Mouse (Mus musculus): ENCODE data around the gene Fmo5. TPM values are rescaled to one million over a fixed set of nuclear protein-coding genes. Genes with fewer than 3 reads are reported as not detected.

Fmo5 gene
- total and polyA plus RNA-seq, 3 experiments = 0.39 to 0.55 (median 0.40) TPM

DNA sequence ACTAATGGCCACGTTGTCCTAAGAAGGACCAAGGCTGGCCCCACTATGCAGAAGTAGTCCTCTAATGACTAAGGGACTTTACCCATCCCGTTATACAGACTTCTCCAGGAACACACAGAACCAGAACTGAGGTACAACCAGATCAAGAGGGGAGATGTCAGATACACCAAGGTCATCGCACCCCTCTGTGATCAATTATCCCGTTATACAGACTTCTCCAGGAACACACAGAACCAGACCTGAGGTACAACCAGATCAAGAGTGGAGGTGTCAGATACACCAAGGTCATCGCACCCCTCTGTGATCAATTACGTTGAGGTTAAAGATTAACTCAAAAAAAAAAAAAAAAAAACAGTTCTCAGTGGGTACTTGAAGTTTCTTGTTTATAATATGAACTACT lies 17.6 kb upstream of the Fmo5 start:
- Histone ChIP-seq H3K9ac (ENCODE audit: insufficient read depth, low read depth) (no peak overlapping the region; the same call in 1 of the 2 replicates), H3K27me3 (replicated peaks) (no peaks in the 10 kb centered on the region), H3K9me3 (replicated peaks; ENCODE audit: low read length) (no peaks in the 10 kb centered on the region), H3K36me3 (replicated peaks in 1 of 2; ENCODE audit: control insufficient read depth in 1 of 2, insufficient read depth in 1 of 2, low read length in 1 of 2) (peaks cover 0 to 4% of the 10 kb centered on the region in 2 experiments), H3K4me1 (ENCODE audit: control insufficient read depth in 1 of 2, insufficient read depth in 2 of 2) (peaks cover 17 to 30% of the 10 kb centered on the region in 2 experiments), H3K79me2 (replicated peaks; ENCODE audit: control insufficient read depth, extremely low read depth, insufficient read depth, poor library complexity, severe bottlenecking) (peaks cover 6% of the 10 kb centered on the region), H3K4me3 (replicated peaks in 1 of 3; ENCODE audit: low read depth in 2 of 3, low read length in 2 of 3, poor library complexity in 1 of 3) (no peak overlapping the region), H3K4me2 (ENCODE audit: insufficient read depth, low read depth, poor library complexity, severe bottlenecking) (no peak overlapping the region), H3K27ac (ENCODE audit: insufficient read depth, low read depth) (no peak overlapping the region)
- no peak for DNase-seq (ENCODE audit: extremely low read depth)
- dilution Hi-C loops (cut with MboI; ENCODE audit: extremely low pct_ligation_motif_present, extremely low pct_unique_long_range_greater_than_20kb, low sequenced_read_pairs) (no loop called here), in situ Hi-C loops (cut with MboI; ENCODE audit: low pct_ligation_motif_present, low pct_unique_long_range_greater_than_20kb, low sequenced_read_pairs) (no loop called here)
- no peak for TF ChIP-seq GABPA (IDR thresholded peaks at IDR 0.05; ENCODE audit: insufficient replicate concordance, low read depth, low read length)
- no peak for TF ChIP-seq TCF12 (IDR thresholded peaks at IDR 0.05; ENCODE audit: low read depth, low read length)
- no peak for TF ChIP-seq RAD21 (IDR thresholded peaks at IDR 0.05; ENCODE audit: low read depth, low read length)
- TF ChIP-seq JUN (IDR thresholded peaks at IDR 0.05; ENCODE audit: insufficient read depth, low read depth, low read length) = no peak
- TF ChIP-seq MEF2A (IDR thresholded peaks at IDR 0.05; ENCODE audit: borderline replicate concordance, low read depth, low read length) = no peak
- TF ChIP-seq ETS1 (conservative IDR thresholded peaks at IDR 0.05; ENCODE audit: low read depth, low read length) = no peak
- no peak for TF ChIP-seq SMC3 (IDR thresholded peaks at IDR 0.05; ENCODE audit: low read depth, low read length)

- no peak overlapping the region for H3K4me2 ChIP-seq (ENCODE audit: insufficient read depth, low read depth, poor library complexity, severe bottlenecking)
- in situ Hi-C loops (cut with MboI; ENCODE audit: low pct_ligation_motif_present, low pct_unique_long_range_greater_than_20kb, low sequenced_read_pairs) = no loop called here
- dilution Hi-C loops (cut with MboI; ENCODE audit: extremely low pct_ligation_motif_present, extremely low pct_unique_long_range_greater_than_20kb, low sequenced_read_pairs) = no loop called here
- H3K36me3 ChIP-seq (replicated peaks in 1 of 2; ENCODE audit: control insufficient read depth in 1 of 2, insufficient read depth in 1 of 2, low read length in 1 of 2) = no peaks in the 10 kb centered on the region
- H3K4me1 ChIP-seq (ENCODE audit: control insufficient read depth in 1 of 2, insufficient read depth in 2 of 2) = peaks cover 13 to 21% of the 10 kb centered on the region in 2 experiments
- H3K79me2 ChIP-seq (replicated peaks; ENCODE audit: control insufficient read depth, extremely low read depth, insufficient read depth, poor library complexity, severe bottlenecking) = no peaks in the 10 kb centered on the region
- no peaks in the 10 kb centered on the region for H3K9me3 ChIP-seq (replicated peaks; ENCODE audit: low read length)
- no peak overlapping the region for H3K4me3 ChIP-seq (replicated peaks in 1 of 3; ENCODE audit: low read depth in 2 of 3, low read length in 2 of 3, poor library complexity in 1 of 3)
- TF ChIP-seq UBTF (IDR thresholded peaks at IDR 0.05; ENCODE audit: low read depth, low read length) (no peak), IRF4 (IDR thresholded peaks at IDR 0.05; ENCODE audit: low read depth, low read length) (no peak), TBP (conservative IDR thresholded peaks at IDR 0.05; ENCODE audit: low read depth, low read length) (no peak), RCOR1 (conservative IDR thresholded peaks at IDR 0.05; ENCODE audit: low read depth, low read length) (no peak), NRF1 (IDR thresholded peaks at IDR 0.05; ENCODE audit: low read depth, low read length) (no peak), PAX5 (IDR thresholded peaks at IDR 0.05; ENCODE audit: low read length) (no peak), MAX (IDR thresholded peaks at IDR 0.05; ENCODE audit: low read length) (no peak), NELFE (IDR thresholded peaks at IDR 0.05; ENCODE audit: low read depth, low read length) (no peak), EP300 (IDR thresholded peaks at IDR 0.05; ENCODE audit: low read length) (no peak), MAZ (IDR thresholded peaks at IDR 0.05; ENCODE audit: low read depth, low read length) (no peak), JUN (IDR thresholded peaks at IDR 0.05; ENCODE audit: insufficient read depth, low read depth, low read length) (no peak), KAT2A (IDR thresholded peaks at IDR 0.05; ENCODE audit: insufficient replicate concordance, low read length) (no peak), SMC3 (IDR thresholded peaks at IDR 0.05; ENCODE audit: low read depth, low read length) (no peak), ZKSCAN1 (IDR thresholded peaks at IDR 0.05; ENCODE audit: borderline replicate concordance, low read depth, low read length) (no peak), CHD1 (IDR thresholded peaks at IDR 0.05; ENCODE audit: low read depth, low read length) (no peak), ZNF384 (IDR thresholded peaks at IDR 0.05; ENCODE audit: low read depth, low read length) (no peak), POLR2A (IDR thresholded peaks at IDR 0.05; ENCODE audit: low read depth, low read length) (no peak), SIN3A (IDR thresholded peaks at IDR 0.05; ENCODE audit: low read length) (no peak), USF2 (conservative IDR thresholded peaks at IDR 0.05; ENCODE audit: low read depth, low read length) (no peak), ZMIZ1 (IDR thresholded peaks at IDR 0.05; ENCODE audit: low read depth, low read length) (no peak)
- DNase-seq (ENCODE audit: extremely low read depth) = no peak
- no peak overlapping the region for H3K27ac ChIP-seq (ENCODE audit: insufficient read depth, low read depth)
- no peaks in the 10 kb centered on the region for H3K27me3 ChIP-seq (replicated peaks)
- no peak overlapping the region for H3K9ac ChIP-seq (ENCODE audit: insufficient read depth, low read depth)
Observed at GRCm38 (mm10) chr3:97615154-97615553, 13.4 kb upstream of the Fmo5 start.
